11 mouse cellular contexts compared by ENCODE assay signal in the genomic region with DNA sequence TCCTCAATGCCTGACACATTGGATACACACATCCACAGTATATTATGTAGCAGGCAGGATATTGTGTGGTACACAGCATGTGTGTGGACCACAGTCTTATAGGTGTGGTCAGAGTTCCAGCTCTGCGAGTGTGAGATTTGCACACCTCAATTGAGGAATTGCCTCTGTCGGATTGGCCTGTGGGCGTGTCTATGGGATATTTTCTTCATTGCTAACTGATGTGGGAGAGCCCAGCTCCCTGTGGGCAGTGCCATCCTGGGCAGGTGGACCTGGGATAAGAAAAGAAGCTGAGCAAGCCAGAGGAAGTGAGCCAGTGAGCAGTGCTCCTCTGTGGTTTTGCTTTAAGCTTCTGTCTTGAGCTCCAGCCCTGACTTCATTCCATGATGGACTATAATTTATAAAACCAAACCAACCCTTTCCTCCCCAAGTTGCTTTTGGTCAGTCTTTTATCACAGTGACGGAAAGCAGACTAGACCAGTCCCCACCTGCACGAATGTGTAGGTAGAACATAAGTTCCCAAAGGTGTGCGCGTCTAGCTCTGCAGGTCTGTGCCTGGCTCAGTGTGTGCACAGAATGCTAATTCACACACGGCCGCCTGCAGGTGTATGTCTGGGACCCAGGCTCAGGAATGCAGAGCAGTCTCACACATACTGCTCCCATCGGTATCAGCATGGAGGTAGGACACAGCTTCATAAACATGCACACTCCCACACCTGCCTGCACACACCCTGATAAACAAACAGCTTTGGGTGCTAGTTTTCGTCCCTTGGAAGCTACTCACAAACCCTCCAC. TPM values are rescaled to one million over a fixed set of nuclear protein-coding genes. Genes with fewer than 3 reads are reported as not detected.
DNase-seq lines count a peak whose midpoint lies in the region; TF ChIP-seq lines count a peak whose summit lies in the region.
"Had no signal": no experiment of that assay in that cellular context is flagged by ENCODE, and none has a peak within 500 bp of the region (broad histone marks: within the 10 kb centered on the region; RNA-seq: fewer than 3 reads in every experiment).

No protein-coding gene starts in this region.

- no peak for DNase-seq in layer of hippocampus, adult 2 months (ENCODE audit: low spot score in 2 of 2)
- DNase-seq in layer of hippocampus, adult 11-12 months (ENCODE audit: low spot score): no peak
- no peak for DNase-seq in spleen, adult 2 months (ENCODE audit: low read depth in 1 of 2, low spot score in 2 of 2)
- DNase-seq in spleen, postnatal 10 days (ENCODE audit: low spot score in 2 of 2): no peak
- no peak for DNase-seq in embryo, embryonic 11 days
- no peak for DNase-seq in gastrocnemius, postnatal 25 days
- DNase-seq: right cerebral cortex, postnatal 4 days had no signal

- H3K79me2 ChIP-seq in macrophage (ENCODE audit: inconsistent target): peaks cover 92% of the 10 kb centered on the region

- H3K27ac ChIP-seq in layer of hippocampus, adult 2 months: peak overlapping the region; percentile 57; the same call in 1 of the 2 replicates
- H3K27ac ChIP-seq in spleen, adult 2 months (ENCODE audit: insufficient read depth, low read length): peak overlapping the region; percentile 72
- peak overlapping the region; percentile 16 for H3K27ac ChIP-seq in cortical plate, adult 2 months (ENCODE audit: insufficient read depth, low read length)
- peak overlapping the region; percentile 89 for H3K27ac ChIP-seq in macrophage
- H3K27ac ChIP-seq: embryonic facial prominence, embryonic 15.5 days; stomach, embryonic 15.5 days had no signal

- TF ChIP-seq POLR2A in spleen, adult 2 months (IDR thresholded peaks at IDR 0.05; ENCODE audit: low read depth, low read length): no peak
- no peak for TF ChIP-seq POLR2A in cortical plate, adult 2 months (IDR thresholded peaks at IDR 0.05; ENCODE audit: extremely low read depth, insufficient read depth, low read length)

- no peaks in the 10 kb centered on the region for H3K27me3 ChIP-seq in spleen, adult 2 months (ENCODE audit: control insufficient read depth, insufficient read depth, low read length)
- H3K27me3 ChIP-seq: embryonic facial prominence, embryonic 15.5 days; stomach, embryonic 15.5 days had no signal

- TF ChIP-seq CTCF in layer of hippocampus, adult 2 months (conservative IDR thresholded peaks at IDR 0.05): no peak
- TF ChIP-seq CTCF in spleen, adult 2 months (IDR thresholded peaks at IDR 0.05; ENCODE audit: extremely low read depth, insufficient read depth, insufficient read length, insufficient replicate concordance): no peak
- TF ChIP-seq CTCF in cortical plate, adult 2 months (IDR thresholded peaks at IDR 0.05; ENCODE audit: extremely low read depth, insufficient read depth, low read length): no peak

- 67% methylated on average over 11 of the region's 11 CpGs for WGBS in spleen, adult 2 months
- 67% methylated on average over 10 of the region's 11 CpGs for WGBS in macrophage (ENCODE audit: missing documents)

- H3K4me3 ChIP-seq in layer of hippocampus, adult 2 months: no peak overlapping the region
- no peak overlapping the region for H3K4me3 ChIP-seq in spleen, adult 2 months (ENCODE audit: extremely low read depth, insufficient read depth, insufficient read length)
- no peak overlapping the region for H3K4me3 ChIP-seq in cortical plate, adult 2 months (ENCODE audit: insufficient read depth, low read length)
- H3K4me3 ChIP-seq in macrophage (ENCODE audit: inconsistent target): no peak overlapping the region
- H3K4me3 ChIP-seq: embryonic facial prominence, embryonic 15.5 days; stomach, embryonic 15.5 days had no signal

- H3K4me1 ChIP-seq in spleen, adult 2 months (ENCODE audit: control insufficient read depth, insufficient read depth, insufficient read length): peaks cover 35% of the 10 kb centered on the region
- peaks cover 22% of the 10 kb centered on the region for H3K4me1 ChIP-seq in cortical plate, adult 2 months (ENCODE audit: control insufficient read depth, insufficient read depth, low read length)

- peaks cover 26% of the 10 kb centered on the region for H3K36me3 ChIP-seq in spleen, adult 2 months (ENCODE audit: control insufficient read depth, insufficient read depth, low read length)
- H3K36me3 ChIP-seq in macrophage (ENCODE audit: inconsistent target): peaks cover 30% of the 10 kb centered on the region

RNA-seq across cellular contexts. Expression of gene Pkn1, which starts 4.4 kb away (rescaled TPM):
- total RNA-seq in layer of hippocampus, adult 2 months (2021): 10 to 100 TPM; 47.9 to 56.8 TPM
- 165 and 208 TPM in 2 replicates for polyA plus RNA-seq in spleen, adult 2 months (2012; rRNA removed)
- 60.8 and 70.2 TPM in 2 replicates for polyA plus RNA-seq in cortical plate, adult 2 months (2012; rRNA removed)
- total RNA-seq in macrophage (2018; cell fraction: chromatin; rRNA removed): 100 to 1,000 TPM; 197 to 855 (median 544) TPM
- 100 to 1,000 TPM in 19 of 26 experiments, 10 to 100 TPM in 7; 81.1 to 165 (median 118) TPM for total RNA-seq in macrophage (2018; cell fraction: cytosol; rRNA removed)
- total RNA-seq in macrophage (2018; cell fraction: nucleus; rRNA removed): 100 to 1,000 TPM; 156 to 497 (median 323) TPM
- polyA plus RNA-seq in macrophage (2018): 76.4 to 110 TPM (median 109 TPM) in 3 replicates
- total RNA-seq in gastrocnemius, postnatal 25 days (2021): 10 to 100 TPM; 34.4 to 47.5 TPM

RNA-seq across cellular contexts. Expression of gene Ddx39, which starts 20.4 kb away (rescaled TPM):
- 10 to 100 TPM; 17.9 to 20.4 TPM for total RNA-seq in layer of hippocampus, adult 2 months (2021)
- polyA plus RNA-seq in spleen, adult 2 months (2012; rRNA removed): 52.9 TPM in 2 replicates
- polyA plus RNA-seq in cortical plate, adult 2 months (2012; rRNA removed): 26.5 and 29.0 TPM in 2 replicates
- 10 to 100 TPM in 24 of 26 experiments, 1 to 10 TPM in 2; 8.1 to 68.9 (median 39.1) TPM for total RNA-seq in macrophage (2018; cell fraction: chromatin; rRNA removed)
- total RNA-seq in macrophage (2018; cell fraction: cytosol; rRNA removed): 10 to 100 TPM; 19.7 to 36.9 (median 27.3) TPM
- 10 to 100 TPM; 14.2 to 62.7 (median 30.3) TPM for total RNA-seq in macrophage (2018; cell fraction: nucleus; rRNA removed)
- polyA plus RNA-seq in macrophage (2018): 12.5 to 63.9 TPM (median 26.0 TPM) in 3 replicates
- 10 to 100 TPM; 11.2 to 13.2 TPM for total RNA-seq in gastrocnemius, postnatal 25 days (2021)

RNA-seq across cellular contexts. Expression of gene Ptger1, which starts 28.1 kb away (rescaled TPM):
- under 1 TPM; 0.42 to 0.84 TPM for total RNA-seq in layer of hippocampus, adult 2 months (2021)
- polyA plus RNA-seq in spleen, adult 2 months (2012; rRNA removed): 2.3 TPM in 2 replicates
- 1.6 and 2.2 TPM in 2 replicates for polyA plus RNA-seq in cortical plate, adult 2 months (2012; rRNA removed)
- total RNA-seq in macrophage (2018; cell fraction: chromatin; rRNA removed): 1 to 10 TPM in 23 of 26 experiments, under 1 TPM in 3; 0.54 to 5.8 (median 2.1) TPM
- total RNA-seq in macrophage (2018; cell fraction: cytosol; rRNA removed): 1 to 10 TPM in 19 of 26 experiments, under 1 TPM in 7; 0.58 to 2.3 (median 1.4) TPM
- 1 to 10 TPM in 21 of 26 experiments, under 1 TPM in 5; 0.59 to 4.5 (median 1.8) TPM for total RNA-seq in macrophage (2018; cell fraction: nucleus; rRNA removed)
- 0.59 to 8.8 TPM (median 1.3 TPM) in 3 replicates for polyA plus RNA-seq in macrophage (2018)
- under 1 TPM; 0.13 to 0.15 TPM for total RNA-seq in gastrocnemius, postnatal 25 days (2021)

RNA-seq across cellular contexts. Expression of gene Gipc1, which starts 42.1 kb away (rescaled TPM):
- 10 to 100 TPM; 52.8 to 55.4 TPM for total RNA-seq in layer of hippocampus, adult 2 months (2021)
- polyA plus RNA-seq in spleen, adult 2 months (2012; rRNA removed): 27.7 and 32.5 TPM in 2 replicates
- 93.6 and 94.6 TPM in 2 replicates for polyA plus RNA-seq in cortical plate, adult 2 months (2012; rRNA removed)
- total RNA-seq in macrophage (2018; cell fraction: chromatin; rRNA removed): 10 to 100 TPM in 22 of 26 experiments, 1 to 10 TPM in 4; 6.4 to 48.2 (median 23.5) TPM
- total RNA-seq in macrophage (2018; cell fraction: cytosol; rRNA removed): 10 to 100 TPM; 48.5 to 83.3 (median 66.8) TPM
- 10 to 100 TPM; 18.3 to 59.7 (median 27.7) TPM for total RNA-seq in macrophage (2018; cell fraction: nucleus; rRNA removed)
- polyA plus RNA-seq in macrophage (2018): 61.6 to 92.5 TPM (median 64.4 TPM) in 3 replicates
- 10 to 100 TPM; 18.9 to 20.4 TPM for total RNA-seq in gastrocnemius, postnatal 25 days (2021)

RNA-seq across cellular contexts. Expression of gene Adgre5, which starts 46.6 kb away (rescaled TPM):
- 10 to 100 TPM in 1 of 2 experiments, 1 to 10 TPM in 1; 8.1 to 12.4 TPM for total RNA-seq in layer of hippocampus, adult 2 months (2021)
- 232 and 275 TPM in 2 replicates for polyA plus RNA-seq in spleen, adult 2 months (2012; rRNA removed)
- polyA plus RNA-seq in cortical plate, adult 2 months (2012; rRNA removed): 25.9 and 26.9 TPM in 2 replicates
- total RNA-seq in macrophage (2018; cell fraction: chromatin; rRNA removed): 100 to 1,000 TPM in 9 of 26 experiments, 10 to 100 TPM in 17; 18.0 to 360 (median 72.3) TPM
- total RNA-seq in macrophage (2018; cell fraction: cytosol; rRNA removed): 100 to 1,000 TPM in 10 of 26 experiments, 10 to 100 TPM in 16; 30.6 to 139 (median 64.6) TPM
- total RNA-seq in macrophage (2018; cell fraction: nucleus; rRNA removed): 100 to 1,000 TPM in 11 of 26 experiments, 10 to 100 TPM in 15; 40.1 to 399 (median 96.9) TPM
- 33.0 to 180 TPM (median 147 TPM) in 3 replicates for polyA plus RNA-seq in macrophage (2018)
- total RNA-seq in gastrocnemius, postnatal 25 days (2021): 10 to 100 TPM; 21.7 to 26.2 TPM

Comparison
In these comparisons a context has a peak if more than half of its experiments do, and no peak if none do; other contexts are left out.
1. H3K27ac ChIP-seq: peak in every context shown above with its lines; median percentile 89 in macrophage; 72 in spleen, adult 2 months; 57 in layer of hippocampus, adult 2 months; 16 in cortical plate, adult 2 months.